Mouse (Mus musculus) bone marrow, adult 2 months (tissue): ENCODE data around the gene Itpkc. TPM values are rescaled to one million over a fixed set of nuclear protein-coding genes. Genes with fewer than 3 reads are reported as not detected.
A peak's percentile ranks its signal among the peaks of the same experiment; 100 is the strongest.

Experiments
- H3K27ac ChIP-seq: fragments of 200-500 bp; 2 replicates; pipeline ENCODE4 v1.5.1; 2012; ENCODE audit warnings: low read depth, mild to moderate bottlenecking, control low read depth, inconsistent platforms, low read length; ENCODE audit not compliant: control insufficient read depth, poor library complexity, insufficient read depth
- H3K4me1 ChIP-seq: fragments of 200-500 bp; 2 replicates; pipeline ENCODE4 v1.6.1; 2011; ENCODE audit warnings: low read length; ENCODE audit not compliant: control insufficient read depth, insufficient read depth
- H3K4me3 ChIP-seq: fragments of 200-500 bp; replicated peaks from 2 replicates; pipeline ENCODE3; 2011; ENCODE audit warnings: mild to moderate bottlenecking, low read depth, low read length, control low read depth; ENCODE audit not compliant: control insufficient read depth
- CTCF ChIP-seq: fragments of 200-500 bp; IDR thresholded peaks from 2 replicates; pipeline ENCODE4 v1.5.1; 2011; ENCODE audit warnings: low read length, control low read depth; ENCODE audit not compliant: control insufficient read depth, insufficient read depth
- POLR2A ChIP-seq: fragments of 200-500 bp; IDR thresholded peaks from 2 replicates; pipeline ENCODE4 v1.6.1; 2011; ENCODE audit warnings: low read depth, mild to moderate bottlenecking, control low read depth, low read length, borderline replicate concordance; ENCODE audit not compliant: control insufficient read depth
- WGBS: fragments of 180-500 bp; shearing (Covaris S2); methylation state at CpG from one replicate; pipeline ENCODE4 v1.1.7; 2018; 5-methylcytosine and 5-hydroxymethylcytosine counted together
- polyA plus RNA-seq: library from polyadenylated mRNA; stranded (reverse); fragments of >200 nt; gene quantifications from 2 replicates; pipeline ENCODE4 v1.2.4, GENCODE M21; 2011; ENCODE audit warnings: low replicate concordance; ENCODE audit not compliant: missing spikeins, insufficient read depth, insufficient read length

Itpkc gene
- polyA plus RNA-seq, 1 experiment: 2.5 TPM

- Histone ChIP-seq H3K4me1 (peaks cover 3% of the 10 kb centered on the region; the same call in 1 of the 2 replicates), H3K27ac (no peak overlapping the region), H3K4me3 (no peak overlapping the region)
- TF ChIP-seq CTCF (no peak), POLR2A (no peak)
- 73% methylated on average over 3 of the region's 3 CpGs for WGBS
These were observed 31.3 kb downstream of the Itpkc start for GRCm38 (mm10) chr7:27197136-27197535.

- TF ChIP-seq POLR2A (peak; percentile 72; the same call in 1 of the 2 replicates), CTCF (no peak)
- under 1% methylated on average over 64 of the region's 64 CpGs for WGBS
These were observed 32.5 kb downstream of the Itpkc start, which contains the start of the genes BC024978 and Snrpa for GRCm38 (mm10) chr7:27195681-27196611. BC024978 (plus strand) TSS chr7:27195781. Snrpa (minus strand) TSS chr7:27196271.

DNA sequence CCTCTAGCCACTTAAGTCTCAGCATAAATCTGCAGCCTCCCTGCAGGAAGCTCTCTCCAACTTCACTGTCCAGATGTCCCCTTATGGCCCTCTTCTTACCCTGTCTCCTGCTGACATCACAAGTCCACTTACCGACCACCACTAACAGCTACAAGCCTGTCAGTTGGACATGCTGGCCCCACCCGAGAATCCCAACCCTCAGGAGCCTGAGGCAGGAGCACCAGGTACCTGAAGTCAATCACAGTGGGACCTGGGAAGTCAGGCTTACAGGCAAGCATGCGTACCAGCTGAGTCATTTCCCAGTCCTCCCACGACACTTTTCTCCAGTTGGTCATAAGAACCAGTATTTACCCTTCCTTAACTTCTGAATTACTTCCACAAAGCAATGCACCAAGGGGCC, 34.7 kb downstream of the Itpkc start:
- Histone ChIP-seq H3K4me3 (no peak overlapping the region), H3K27ac (no peak overlapping the region), H3K4me1 (peaks cover 3% of the 10 kb centered on the region; the same call in 1 of the 2 replicates)
- no peak for TF ChIP-seq POLR2A
- TF ChIP-seq CTCF: no peak
- 69% methylated on average over 4 of the region's 4 CpGs for WGBS

More at GRCm38 (mm10) chr7:27195681-27196611, 32.5 kb downstream of the Itpkc start, which contains the start of the genes BC024978 and Snrpa:
- Histone ChIP-seq H3K4me1 (peaks cover 3% of the 10 kb centered on the region; the same call in 1 of the 2 replicates), H3K4me3 (peak within 1 kb of the TSS; percentile 88), H3K27ac (peak within 1 kb of the TSS; percentile 94)

GRCm38 (mm10) chr7:27192434-27192833, 36.0 kb downstream of the Itpkc start:
- 78% methylated on average over 5 of the region's 5 CpGs for WGBS
- Histone ChIP-seq H3K4me3 (no peak overlapping the region), H3K4me1 (peaks cover 3% of the 10 kb centered on the region; the same call in 1 of the 2 replicates), H3K27ac (no peak overlapping the region)
- no peak for TF ChIP-seq POLR2A
- no peak for TF ChIP-seq CTCF

- Histone ChIP-seq H3K4me1 (no peaks in the 10 kb centered on the region), H3K27ac (no peak overlapping the region), H3K4me3 (no peak overlapping the region)
- 92% methylated on average over 10 of the region's 10 CpGs for WGBS
- TF ChIP-seq POLR2A (no peak), CTCF (peak; percentile 32; the same call in 1 of the 2 replicates)
These were observed 39.1 kb downstream of the Itpkc start for GRCm38 (mm10) chr7:27189271-27189931.

DNA sequence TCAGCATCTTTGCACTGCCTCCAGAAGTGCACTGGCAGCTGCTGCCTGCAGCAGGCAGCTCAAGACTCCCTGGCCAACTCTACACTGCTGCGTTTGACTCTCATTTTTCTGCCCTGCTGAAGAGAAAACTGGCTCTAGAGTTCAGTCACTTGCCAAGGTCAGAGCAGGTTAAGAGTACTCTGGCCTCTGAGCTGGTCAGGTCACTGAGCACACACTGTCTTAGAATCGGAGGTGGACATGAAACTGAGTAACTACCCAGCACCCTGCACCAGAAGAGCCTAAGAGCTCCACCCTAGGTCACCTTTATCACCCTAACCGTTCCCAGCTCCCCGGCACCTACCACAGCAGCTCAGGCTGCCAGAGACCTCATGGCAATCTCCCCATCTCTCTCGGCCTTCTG, 42.5 kb downstream of the Itpkc start:
- H3K4me3 ChIP-seq: no peak overlapping the region
- WGBS: 79% methylated on average over 5 of the region's 5 CpGs
- H3K27ac ChIP-seq: no peak overlapping the region
- H3K4me1 ChIP-seq: no peaks in the 10 kb centered on the region
- TF ChIP-seq CTCF (no peak), POLR2A (no peak)

DNA sequence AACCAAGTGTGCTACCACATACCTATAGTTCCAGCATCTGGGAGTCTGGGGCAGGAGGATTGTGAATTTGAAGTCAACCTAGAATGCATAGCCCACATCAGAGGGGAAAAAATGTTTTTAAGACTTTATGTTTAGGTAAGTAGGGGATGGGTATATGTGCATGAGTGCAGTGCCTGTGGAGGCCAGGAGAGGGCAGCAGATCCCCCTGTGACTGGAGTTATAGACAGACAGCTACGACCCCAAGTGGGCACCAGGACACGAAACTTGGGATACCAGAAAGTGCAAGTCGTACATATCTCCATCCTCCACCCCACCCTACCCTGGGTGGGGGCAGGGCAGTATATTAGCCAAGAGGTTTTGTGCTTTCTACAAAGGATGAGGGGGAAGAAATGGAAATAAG, 43.5 kb downstream of the Itpkc start:
- WGBS: 54% methylated on average over 3 of the region's 3 CpGs
- Histone ChIP-seq H3K4me1 (no peaks in the 10 kb centered on the region), H3K4me3 (no peak overlapping the region), H3K27ac (no peak overlapping the region)
- TF ChIP-seq POLR2A (no peak), CTCF (peak; percentile 85)

DNA sequence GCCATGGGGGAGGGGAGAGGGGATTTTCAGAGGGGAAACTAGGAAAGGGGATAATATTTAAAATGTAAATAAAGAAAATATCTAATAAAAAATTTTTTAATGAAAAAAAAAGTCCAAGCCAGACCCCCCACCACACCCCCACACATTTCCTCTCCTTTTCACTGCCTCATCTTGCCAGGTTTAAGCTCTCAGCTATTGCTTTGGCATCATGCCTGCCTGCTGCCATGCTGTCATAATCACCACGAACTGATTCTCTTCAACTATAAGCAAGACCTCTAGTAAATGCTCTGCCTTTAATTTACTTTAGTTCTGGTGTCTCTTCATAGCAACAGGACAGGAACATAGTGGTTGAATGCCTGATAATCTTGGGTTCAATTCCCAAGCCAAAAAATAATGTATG, 46.0 kb downstream of the Itpkc start:
- no peak for TF ChIP-seq POLR2A
- no peak for TF ChIP-seq CTCF
- no peak overlapping the region for H3K27ac ChIP-seq

More for the DNA sequence above, 46.0 kb downstream of the Itpkc start:
- H3K4me1 ChIP-seq: no peaks in the 10 kb centered on the region
- WGBS: 72% methylated on average over 1 of the region's 1 CpGs
- no peak overlapping the region for H3K4me3 ChIP-seq
